Mouse (Mus musculus) gastrocnemius, adult 2 months (tissue): ENCODE results near the gene Hist1h2bc. TPM values are rescaled to one million over a fixed set of nuclear protein-coding genes. Genes with fewer than 3 reads are reported as not detected.
"Not testable (repeated sequence)": the region's sequence is repeated elsewhere in the genome, so short reads cannot be mapped to it uniquely, and the experiment has no call there.

ENCODE experiments used
- DNase-seq: peaks from one replicate; pipeline ENCODE4 v3.0.0; 2022
- H3K27ac ChIP-seq: fragments of 200-600 bp; 2 replicates; pipeline ENCODE4 v1.8.1; 2022; ENCODE audit warnings: mild to moderate bottlenecking
- H3K4me3 ChIP-seq: fragments of 200-600 bp; 2 replicates; pipeline ENCODE4 v1.8.1; 2022; ENCODE audit warnings: mild to moderate bottlenecking, moderate library complexity
- CTCF ChIP-seq: fragments of 200-600 bp; IDR thresholded peaks from 2 replicates; pipeline ENCODE4 v1.8.1; 2022; ENCODE audit warnings: antibody characterized with exemption, mild to moderate bottlenecking, moderate library complexity
- intact Hi-C: fragments of 180-260 bp; cut with DNase I; formaldehyde crosslinking; loops from one replicate; pipeline ENCODE4 v1.15.1; 2025
- total RNA-seq, 2 experiments: library from RNA; stranded (reverse); gene quantifications; 2 replicates each; pipeline ENCODE4 v1.2.3; 2021

The Hist1h2bc gene
- total RNA-seq, 2 experiments from 2014 or later: 59.1 to 76.4 TPM

- TF ChIP-seq CTCF: peak; percentile 94
- no peak overlapping the region for H3K27ac ChIP-seq
- H3K4me3 ChIP-seq: no peak overlapping the region
- peak; percentile 70 for DNase-seq
- intact Hi-C loops: loop anchor here (1.0 kb wide), 1 partner anchor 31 kb away; no protein-coding TSS in a partner anchor
Observed at GRCm38 (mm10) chr13:23700786-23701520, 17.0 kb downstream of the Hist1h2bc start.

GRCm38 (mm10) chr13:23702220-23702619, 18.2 kb downstream of the Hist1h2bc start:
- intact Hi-C loops: no loop called here
- no peak overlapping the region for H3K4me3 ChIP-seq
- DNase-seq: no peak
- no peak for TF ChIP-seq CTCF
- no peak overlapping the region; the same call in 1 of the 2 replicates for H3K27ac ChIP-seq

- H3K4me3 ChIP-seq, DNase-seq, intact Hi-C loops: not testable (repeated sequence)
- H3K27ac ChIP-seq: peak overlapping the region; percentile 49; the same call in 1 of the 2 replicates
Observed at GRCm38 (mm10) chr13:23702801-23703200, 18.8 kb downstream of the Hist1h2bc start.

- no peak for DNase-seq
- no peak overlapping the region for H3K4me3 ChIP-seq
- TF ChIP-seq CTCF: no peak
Observed at GRCm38 (mm10) chr13:23705751-23706356, 21.9 kb downstream of the Hist1h2bc start.

GRCm38 (mm10) chr13:23706771-23707170, 22.8 kb downstream of the Hist1h2bc start:
- intact Hi-C loops: no loop called here
- no peak overlapping the region; the same call in 1 of the 2 replicates for H3K27ac ChIP-seq
- TF ChIP-seq CTCF: no peak

More at GRCm38 (mm10) chr13:23705751-23706356, 21.9 kb downstream of the Hist1h2bc start:
- H3K27ac ChIP-seq: no peak overlapping the region
- intact Hi-C loops: no loop called here

GRCm38 (mm10) chr13:23708041-23708440, 24.0 kb downstream of the Hist1h2bc start:
- Histone ChIP-seq H3K4me3 (no peak overlapping the region), H3K27ac (no peak overlapping the region)
- intact Hi-C loops: no loop called here
- no peak for TF ChIP-seq CTCF
- no peak for DNase-seq

More at GRCm38 (mm10) chr13:23706771-23707170, 22.8 kb downstream of the Hist1h2bc start:
- DNase-seq: no peak
- no peak overlapping the region for H3K4me3 ChIP-seq

- Histone ChIP-seq H3K27ac (no peak overlapping the region), H3K4me3 (no peak overlapping the region)
- no peak for TF ChIP-seq CTCF
- intact Hi-C loops: no loop called here
- no peak for DNase-seq
Observed at GRCm38 (mm10) chr13:23708654-23709053, 24.7 kb downstream of the Hist1h2bc start.

- intact Hi-C loops: no loop called here
- Histone ChIP-seq H3K4me3 (peak overlapping the region; percentile 89), H3K27ac (peak overlapping the region; percentile 94)
- DNase-seq: no peak
- no peak for TF ChIP-seq CTCF
Observed at GRCm38 (mm10) chr13:23709714-23710373, 25.8 kb downstream of the Hist1h2bc start.

GRCm38 (mm10) chr13:23710374-23711089, 26.5 kb downstream of the Hist1h2bc start, which contains the start of gene Hfe:
Gene Hfe, minus strand, starts transcription at chr13:23710854.
- peak within 1 kb of the TSS; percentile 94 for H3K27ac ChIP-seq
- peak within 1 kb of the TSS; percentile 89 for H3K4me3 ChIP-seq
- peak; percentile 80 for DNase-seq
- TF ChIP-seq CTCF: no peak
- intact Hi-C loops: no loop called here

- peak overlapping the region; percentile 20; the same call in 1 of the 2 replicates for H3K27ac ChIP-seq
Observed at GRCm38 (mm10) chr13:23716261-23717042, 32.5 kb downstream of the Hist1h2bc start.

GRCm38 (mm10) chr13:23717176-23717575, 33.2 kb downstream of the Hist1h2bc start:
- H3K27ac ChIP-seq: no peak overlapping the region; the same call in 1 of the 2 replicates
- no peak for TF ChIP-seq CTCF
- no peak overlapping the region for H3K4me3 ChIP-seq
- DNase-seq: no peak
- intact Hi-C loops: no loop called here

More at GRCm38 (mm10) chr13:23716261-23717042, 32.5 kb downstream of the Hist1h2bc start:
- no peak overlapping the region for H3K4me3 ChIP-seq
- intact Hi-C loops: no loop called here
- no peak for DNase-seq
- TF ChIP-seq CTCF: no peak

GRCm38 (mm10) chr13:23717593-23718245, 33.7 kb downstream of the Hist1h2bc start:
- H3K4me3 ChIP-seq, H3K27ac ChIP-seq, DNase-seq, intact Hi-C loops: not testable (repeated sequence)
